9 mouse cellular contexts compared by ENCODE assay signal in the genomic region with DNA sequence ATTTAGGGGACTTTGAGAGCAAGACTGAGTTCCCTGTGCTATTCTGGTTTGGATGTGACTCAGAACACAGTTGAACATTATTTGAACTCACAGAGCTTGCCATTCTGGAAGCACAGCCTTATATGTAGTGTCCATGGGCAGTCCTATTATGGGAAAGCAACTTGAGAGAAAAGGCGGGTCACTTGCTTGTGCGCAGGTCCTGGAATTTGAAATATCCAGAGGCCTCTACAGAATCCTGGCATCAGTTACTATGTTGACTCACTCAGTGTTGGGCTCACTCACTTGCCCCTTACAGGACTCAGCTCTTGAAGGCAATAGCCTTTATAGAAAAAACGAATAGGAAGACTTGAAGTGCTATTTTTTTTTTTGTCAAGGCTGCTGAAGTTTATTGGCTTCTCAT. TPM values are rescaled to one million over a fixed set of nuclear protein-coding genes. Genes with fewer than 3 reads are reported as not detected.
DNase-seq lines count a peak whose midpoint lies in the region; ATAC-seq lines count a peak whose summit lies in the region.
"Had no signal": no experiment of that assay in that cellular context is flagged by ENCODE, and none has a peak within 500 bp of the region (broad histone marks: within the 10 kb centered on the region; RNA-seq: fewer than 3 reads in every experiment).

Gene Dmd (plus strand): TSS at position 241 of the 400 bp plus-strand sequence.

- no peak within 1 kb of the TSS for H3K4me3 ChIP-seq in forebrain, embryonic 16.5 days (replicated peaks; ENCODE audit: low read length)
- H3K4me3 ChIP-seq in limb, embryonic 15.5 days = no peak within 1 kb of the TSS

- no peak for ATAC-seq in forebrain, embryonic 16.5 days
- no peak for ATAC-seq in limb, embryonic 15.5 days (ENCODE audit: insufficient number of reproducible peaks, low FRiP score, low TSS enrichment, low read depth)
- ATAC-seq in cerebellum, adult (ENCODE audit: insufficient number of reproducible peaks, low FRiP score, low TSS enrichment) = no peak

- H3K9me3 ChIP-seq in forebrain, embryonic 16.5 days (ENCODE audit: control insufficient read depth, low read length) = no peaks in the 10 kb centered on the region
- H3K9me3 ChIP-seq in limb, embryonic 15.5 days = no peaks in the 10 kb centered on the region

- WGBS in forebrain, embryonic 16.5 days = 72% methylated on average over 3 of the region's 3 CpGs
- 53% methylated on average over 3 of the region's 3 CpGs for WGBS in limb, embryonic 15.5 days

- H3K27ac ChIP-seq in forebrain, embryonic 16.5 days (ENCODE audit: low read length) = no peak within 1 kb of the TSS
- H3K27ac ChIP-seq in limb, embryonic 15.5 days = no peak within 1 kb of the TSS

- H3K4me1 ChIP-seq in forebrain, embryonic 16.5 days (replicated peaks; ENCODE audit: control insufficient read depth, insufficient read depth, low read length) = no peaks in the 10 kb centered on the region
- H3K4me1 ChIP-seq in limb, embryonic 15.5 days = no peaks in the 10 kb centered on the region

- no peaks in the 10 kb centered on the region for H3K36me3 ChIP-seq in forebrain, embryonic 16.5 days (ENCODE audit: control insufficient read depth, insufficient read depth)
- no peaks in the 10 kb centered on the region for H3K36me3 ChIP-seq in limb, embryonic 15.5 days

- no peak within 1 kb of the TSS for H3K9ac ChIP-seq in forebrain, embryonic 16.5 days (replicated peaks; ENCODE audit: low read depth, low read length)
- H3K9ac ChIP-seq in limb, embryonic 15.5 days = no peak within 1 kb of the TSS

- H3K4me2 ChIP-seq in forebrain, embryonic 16.5 days (ENCODE audit: low read length) = no peak within 1 kb of the TSS
- no peak within 1 kb of the TSS for H3K4me2 ChIP-seq in limb, embryonic 15.5 days

- H3K27me3 ChIP-seq in forebrain, embryonic 16.5 days (replicated peaks; ENCODE audit: control insufficient read depth, insufficient read depth, low read length) = no peaks in the 10 kb centered on the region
- no peaks in the 10 kb centered on the region for H3K27me3 ChIP-seq in limb, embryonic 15.5 days

- no peak for DNase-seq in left cerebral cortex, adult 18-20 months (ENCODE audit: low spot score in 2 of 2)
- DNase-seq in left cerebral cortex, adult 9 months (ENCODE audit: low spot score in 2 of 2) = no peak
- DNase-seq in heart, postnatal 4 days = peak; percentile 32
- DNase-seq in urinary bladder, postnatal 4 days (ENCODE audit: low spot score in 2 of 2) = no peak
- DNase-seq in T-cell, adult 2 months (ENCODE audit: low spot score) = no peak

RNA-seq across cellular contexts. Expression of gene Dmd, which starts in this region (rescaled TPM):
- 10 to 100 TPM; 65.4 to 67.6 TPM for total RNA-seq in left cerebral cortex, adult 18-20 months (2021)
- 26.4 and 30.0 TPM in 2 replicates for polyA plus RNA-seq in forebrain, embryonic 16.5 days (2015; fragmentation: Nextera tagmentation; extraction: Ambion mirVana)
- total RNA-seq in heart, postnatal 4 days (2021) = 10 to 100 TPM; 87.0 to 93.5 TPM
- 22.3 and 25.3 TPM in 2 replicates for polyA plus RNA-seq in limb, embryonic 15.5 days (2015; fragmentation: Nextera tagmentation; extraction: Ambion mirVana)
- total RNA-seq: MEL had no signal
